Mouse (Mus musculus) C2C12 (cell line): ENCODE data around the gene Bcl11b.

Experiments used
- CTCF ChIP-seq: IDR thresholded peaks from one replicate; pipeline ENCODE4 v1.5.1; 2011; ENCODE audit not compliant: control insufficient read depth, insufficient read depth, insufficient read length
- MYOD1 ChIP-seq: IDR thresholded peaks from one replicate; pipeline ENCODE4 v1.6.1; 2011; ENCODE audit warnings: low read depth; ENCODE audit not compliant: control insufficient read depth, insufficient read length
- MYOG ChIP-seq: IDR thresholded peaks from one replicate; pipeline ENCODE4 v1.6.1; 2011; ENCODE audit not compliant: control insufficient read depth, insufficient read length; ENCODE audit errors: extremely low read depth

DNA sequence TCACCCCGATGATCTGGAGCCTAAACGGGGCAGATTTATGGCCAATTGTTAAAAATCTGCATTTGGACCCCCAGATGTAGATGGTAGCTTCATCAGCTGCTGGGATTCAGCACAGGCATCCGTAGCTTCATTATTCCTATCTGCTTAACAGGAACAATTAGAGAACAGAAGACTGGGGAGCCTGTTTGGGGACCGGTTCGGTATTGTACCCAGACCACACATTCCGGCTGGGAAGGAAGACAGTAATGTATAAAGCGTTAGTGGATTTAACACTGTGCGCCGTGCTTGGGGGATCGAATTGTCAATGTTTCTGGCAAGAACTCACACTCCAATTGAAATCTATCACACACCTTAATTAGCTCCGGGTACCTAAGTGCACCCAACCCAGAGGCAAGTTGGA, 6.9 kb upstream of the Bcl11b start:
- TF ChIP-seq CTCF (no peak), MYOD1 (no peak), MYOG (no peak)
